Comparison of ENCODE assay signal across 8 mouse cellular contexts in the genomic region with DNA sequence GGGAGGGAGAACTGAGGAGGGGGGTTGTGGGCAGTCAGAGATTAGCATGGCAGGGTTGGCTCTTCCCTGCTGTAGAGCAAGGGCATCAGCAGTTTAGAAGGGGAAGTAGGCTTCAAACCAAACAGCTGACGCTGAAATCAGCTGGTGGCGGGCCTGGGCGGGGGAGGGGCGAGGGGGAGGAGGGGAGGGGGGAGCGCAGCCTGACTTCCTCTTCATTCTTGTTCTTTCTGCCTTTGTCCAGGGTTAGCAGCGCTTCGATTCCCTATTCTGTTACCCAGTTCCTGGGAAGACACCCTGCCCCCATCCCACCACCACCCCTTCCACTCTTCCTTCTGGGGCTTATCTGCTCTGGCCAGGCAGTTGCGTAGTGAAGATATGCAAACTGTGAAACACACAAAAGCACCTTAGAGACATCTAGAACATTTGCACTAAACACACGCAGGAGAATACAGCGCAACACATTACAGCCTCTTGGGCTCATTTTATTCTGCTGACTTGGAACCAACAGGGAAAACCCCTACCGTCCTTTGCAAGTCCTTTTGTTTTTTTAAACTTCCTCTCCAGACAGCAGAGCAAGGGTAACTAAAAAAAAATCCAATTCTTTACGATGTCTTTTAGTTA.
DNase-seq lines count a peak whose midpoint lies in the region; ATAC-seq and TF ChIP-seq lines count a peak whose summit lies in the region.

No protein-coding gene starts in this region.

- peak; percentile 16 for DNase-seq in right cerebral cortex, postnatal 4 days
- DNase-seq in right cerebral cortex, postnatal 25 days = no peak
- peak; percentile 73 for DNase-seq in hindbrain, embryonic 10.5 days (ENCODE audit: low spot score)
- DNase-seq in liver, adult 2 months (ENCODE audit: extremely low read depth, low read depth, low spot score) = peak; percentile 26
- peak; percentile 51 for DNase-seq in testis, postnatal 10 days (ENCODE audit: low spot score)
- no peak for DNase-seq in urinary bladder, postnatal 36 days (ENCODE audit: low spot score in 2 of 2)

- TF ChIP-seq POLR2A in liver, adult 2 months (IDR thresholded peaks at IDR 0.05; ENCODE audit: extremely low read depth, insufficient read depth, low read length) = no peak

- peaks cover 32% of the 10 kb centered on the region for H3K4me1 ChIP-seq in hindbrain, embryonic 10.5 days (replicated peaks)
- peaks cover 7% of the 10 kb centered on the region; the same call in 1 of the 2 replicates for H3K4me1 ChIP-seq in liver, adult 2 months (ENCODE audit: control insufficient read depth, insufficient read depth, low read length)
- H3K4me1 ChIP-seq in midbrain, embryonic 16.5 days (ENCODE audit: control insufficient read depth, insufficient read depth, low read length) = peaks cover 6% of the 10 kb centered on the region; the same call in 1 of the 2 replicates

- H3K4me2 ChIP-seq in midbrain, embryonic 16.5 days (ENCODE audit: low read length) = peak overlapping the region; percentile 44

- H3K27me3 ChIP-seq in hindbrain, embryonic 10.5 days (ENCODE audit: insufficient read depth, poor library complexity, severe bottlenecking) = no peaks in the 10 kb centered on the region
- no peaks in the 10 kb centered on the region for H3K27me3 ChIP-seq in liver, adult 2 months (ENCODE audit: control insufficient read depth, insufficient read depth, low read length)
- H3K27me3 ChIP-seq in midbrain, embryonic 16.5 days (ENCODE audit: control insufficient read depth, insufficient read depth, low read depth, low read length) = no peaks in the 10 kb centered on the region

- H3K79me2 ChIP-seq in liver, adult 2 months (ENCODE audit: control insufficient read depth, insufficient read depth, low read length) = no peaks in the 10 kb centered on the region

- no peak overlapping the region for H3K9ac ChIP-seq in liver, adult 2 months (ENCODE audit: low read depth, low read length)
- H3K9ac ChIP-seq in midbrain, embryonic 16.5 days (ENCODE audit: low read depth, low read length) = no peak overlapping the region

- WGBS in hindbrain, embryonic 10.5 days = 16% methylated on average over 9 of the region's 12 CpGs
- 46% methylated on average over 8 of the region's 12 CpGs for WGBS in liver, adult 2 months
- WGBS in midbrain, embryonic 16.5 days = 16% methylated on average over 8 of the region's 12 CpGs

- TF ChIP-seq CTCF in liver, adult 2 months (IDR thresholded peaks at IDR 0.05; ENCODE audit: low read depth, low read length) = no peak

- peak; percentile 91 for ATAC-seq in erythroblast, adult 5-6 weeks (replicated peaks; ENCODE audit: low FRiP score, poor library complexity, severe bottlenecking)
- peak; percentile 81 for ATAC-seq in midbrain, embryonic 16.5 days

- H3K27ac ChIP-seq in hindbrain, embryonic 10.5 days = peak overlapping the region; percentile 88
- H3K27ac ChIP-seq in liver, adult 2 months (replicated peaks; ENCODE audit: insufficient read depth, low read depth, low read length) = peak overlapping the region; percentile 67
- H3K27ac ChIP-seq in midbrain, embryonic 16.5 days (ENCODE audit: low read length) = no peak overlapping the region

- H3K9me3 ChIP-seq in hindbrain, embryonic 10.5 days = no peaks in the 10 kb centered on the region
- no peaks in the 10 kb centered on the region for H3K9me3 ChIP-seq in midbrain, embryonic 16.5 days (replicated peaks; ENCODE audit: control insufficient read depth, low read length, poor library complexity, severe bottlenecking)

- peak overlapping the region; percentile 32 for H3K4me3 ChIP-seq in hindbrain, embryonic 10.5 days
- H3K4me3 ChIP-seq in liver, adult 2 months (ENCODE audit: insufficient read depth, low read depth, low read length) = no peak overlapping the region
- peak overlapping the region; percentile 0; the same call in 1 of the 2 replicates for H3K4me3 ChIP-seq in midbrain, embryonic 16.5 days (ENCODE audit: low read depth, low read length)

- no peaks in the 10 kb centered on the region for H3K36me3 ChIP-seq in hindbrain, embryonic 10.5 days
- no peaks in the 10 kb centered on the region for H3K36me3 ChIP-seq in liver, adult 2 months (ENCODE audit: control insufficient read depth, insufficient read depth, low read length)
- H3K36me3 ChIP-seq in midbrain, embryonic 16.5 days (ENCODE audit: control insufficient read depth, insufficient read depth, low read length) = no peaks in the 10 kb centered on the region

Comparison
In these comparisons a context has a peak if more than half of its experiments do, and no peak if none do; other contexts are left out.
1. DNase-seq: peak in right cerebral cortex, postnatal 4 days (single experiment), hindbrain, embryonic 10.5 days (single experiment), liver, adult 2 months (single experiment) and testis, postnatal 10 days (single experiment); none in right cerebral cortex, postnatal 25 days (single experiment) and urinary bladder, postnatal 36 days (0 of 2).